Mouse (Mus musculus) frontal cortex, postnatal 36 days (tissue): Measurements from ENCODE around the gene Nrde2.
"Not testable (repeated sequence)": the region's sequence is repeated elsewhere in the genome, so short reads cannot be mapped to it uniquely, and the experiment has no call there.

Source experiments
- DNase-seq, 2 experiments: peaks; one replicate each; pipeline ENCODE4 v3.0.0; 2022; ENCODE audit warnings: low spot score in 2 of 2

Nrde2 gene

DNA sequence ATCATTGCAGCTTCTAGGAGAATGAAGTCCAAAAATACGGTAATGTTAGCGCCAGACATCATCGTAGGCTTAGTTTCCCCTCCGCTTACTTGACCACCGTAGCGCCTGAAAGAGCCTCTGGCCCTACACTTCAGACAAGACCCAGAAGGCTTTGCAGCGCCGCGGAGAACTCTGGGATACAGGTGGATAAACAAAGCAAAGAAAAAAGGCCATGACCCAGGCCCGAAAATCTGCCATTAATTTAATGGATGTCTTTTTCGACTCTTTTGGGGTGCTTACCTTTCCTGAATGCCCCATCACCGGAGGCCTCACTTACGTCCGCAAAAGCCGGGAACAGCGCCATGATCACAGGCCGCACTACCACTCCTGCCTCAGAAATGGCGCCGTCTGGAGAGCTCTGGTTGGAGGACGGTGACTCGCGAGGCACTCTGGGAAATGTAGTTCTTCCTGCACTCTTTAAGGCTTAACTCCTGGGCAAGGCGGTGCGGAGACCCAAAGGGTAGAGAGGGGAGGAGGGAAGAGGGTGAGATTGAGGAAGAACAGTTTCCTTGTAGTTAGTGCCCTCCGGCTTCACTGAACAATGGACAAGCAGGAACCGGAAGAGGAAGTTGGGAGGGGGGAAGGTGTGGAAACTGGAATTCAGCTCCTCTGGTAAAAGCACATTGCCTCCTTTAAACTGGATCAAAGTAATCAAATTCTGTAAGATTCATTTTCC, at the start of gene Nrde2:
TSS of gene Nrde2 (minus strand) at position 393 of the 715 bp plus-strand sequence.
- peak; percentile 92 to 94 for DNase-seq

DNA sequence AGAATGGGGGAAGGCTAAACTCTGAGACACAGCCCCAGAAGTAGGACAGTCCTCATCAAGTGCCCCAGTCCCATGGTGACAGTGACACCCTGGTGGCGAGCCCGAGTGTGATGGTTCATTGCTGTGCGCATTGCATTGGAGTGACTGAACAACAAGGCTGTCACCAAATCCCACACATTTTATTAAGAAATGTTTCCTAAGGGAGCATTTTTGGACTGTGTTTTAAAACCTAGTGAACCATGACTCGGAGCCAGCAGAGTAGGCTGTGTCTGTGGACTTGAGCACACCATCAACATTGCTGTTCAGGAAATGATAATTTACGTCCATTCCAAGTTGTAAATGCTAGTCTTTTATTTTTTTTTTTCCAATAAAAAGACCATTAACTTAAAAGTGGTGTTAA, 47.5 kb upstream of the Nrde2 start:
- peak in 1 of 2 experiments; percentile 24 for DNase-seq

DNA sequence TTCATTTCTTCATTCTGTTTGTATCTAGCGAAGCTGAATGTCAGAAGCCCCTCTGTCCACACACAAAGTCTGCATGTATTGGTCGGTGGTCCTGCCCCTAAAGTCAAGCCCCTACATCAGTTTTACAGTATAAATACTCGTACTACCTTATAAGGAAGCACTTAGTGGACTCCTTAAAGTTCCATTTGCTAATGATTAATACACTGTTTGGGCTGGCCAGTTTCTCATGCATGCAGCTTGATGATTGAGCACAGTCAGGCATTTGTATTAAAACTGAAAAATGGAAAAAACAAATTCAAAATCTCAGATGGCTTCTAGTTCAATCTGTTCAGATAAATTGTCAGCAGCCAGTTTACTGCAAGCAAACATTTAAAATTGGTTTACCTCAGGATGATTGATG, 47.1 kb upstream of the Nrde2 start:
- no peak for DNase-seq

DNA sequence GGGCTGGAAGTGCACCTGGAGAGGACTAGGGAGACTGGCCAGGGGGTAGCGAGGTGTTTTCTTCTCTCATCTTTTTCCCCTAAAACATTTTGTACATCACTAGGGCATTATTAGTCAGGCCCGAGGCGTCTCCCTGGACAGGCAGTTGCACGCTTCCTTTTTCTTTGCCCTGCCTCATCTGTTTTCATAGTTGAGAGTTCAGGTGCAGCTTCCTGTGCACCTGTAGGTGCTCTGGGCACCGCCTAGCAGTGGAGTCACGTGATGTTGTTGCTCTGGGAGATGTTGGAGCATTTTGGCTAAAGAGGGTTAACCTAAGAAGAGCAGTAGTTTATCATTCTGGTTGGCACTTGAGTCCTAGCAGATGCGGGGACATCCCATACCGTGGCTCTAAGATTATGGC, 45.7 kb upstream of the Nrde2 start:
- DNase-seq = no peak

DNA sequence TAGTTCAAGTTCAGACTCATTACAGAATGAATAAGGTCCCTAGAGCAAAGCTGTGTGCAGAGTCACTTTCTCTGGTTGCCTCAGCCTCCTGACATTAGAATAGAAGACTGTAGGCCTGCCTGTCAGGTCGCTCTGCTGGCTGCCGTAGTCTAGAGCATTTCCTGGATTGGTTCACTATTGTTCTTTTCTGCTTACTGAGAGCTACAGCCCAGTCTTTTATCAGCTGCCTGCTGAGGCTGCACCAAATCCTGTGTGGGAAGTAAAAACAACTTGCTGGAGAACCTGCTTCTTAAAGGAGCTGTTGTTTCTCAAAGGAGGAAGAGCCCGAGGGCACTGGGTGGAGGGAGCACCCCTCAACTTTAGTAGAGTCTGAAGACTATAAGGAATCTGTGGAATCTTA, 44.3 kb upstream of the Nrde2 start:
- DNase-seq = no peak

DNA sequence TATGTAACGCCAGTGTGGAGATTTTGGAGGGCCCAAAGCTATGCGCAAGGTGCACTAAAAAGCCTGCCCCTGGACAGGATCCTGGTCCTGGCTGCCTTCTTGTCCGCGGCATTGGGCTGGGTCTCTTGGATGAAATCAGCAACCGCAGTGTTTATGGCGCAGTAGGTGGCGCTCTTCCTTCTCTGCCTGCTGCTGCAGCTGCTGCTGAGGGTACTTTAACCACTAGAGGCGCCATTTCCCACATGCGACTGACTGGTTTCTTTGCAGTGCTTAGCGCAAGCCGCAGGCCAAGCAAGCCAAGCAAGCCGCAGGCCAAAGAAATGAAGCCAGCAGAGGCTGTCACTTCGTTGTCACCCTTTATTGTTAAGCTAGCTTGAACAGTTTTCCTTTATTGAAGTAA, 42.4 kb upstream of the Nrde2 start:
- peak; percentile 93 to 98 for DNase-seq

DNA sequence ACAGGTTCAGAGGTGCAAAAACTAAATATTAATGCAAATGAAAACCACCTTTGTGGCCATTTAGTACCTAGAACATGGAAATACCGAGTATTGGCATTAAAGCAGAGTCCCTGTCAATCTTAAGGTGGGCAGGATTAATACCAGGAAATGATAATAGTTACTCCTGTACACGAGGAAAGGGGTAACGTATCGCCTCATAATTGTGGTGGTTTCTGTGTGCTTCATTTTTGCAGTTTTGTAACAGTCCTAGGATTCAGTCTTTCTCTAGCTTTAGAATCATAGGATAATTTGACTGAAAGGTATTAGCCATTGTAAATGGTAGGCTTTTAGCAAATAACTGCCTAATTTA, 41.9 kb upstream of the Nrde2 start:
- DNase-seq = no peak

DNA sequence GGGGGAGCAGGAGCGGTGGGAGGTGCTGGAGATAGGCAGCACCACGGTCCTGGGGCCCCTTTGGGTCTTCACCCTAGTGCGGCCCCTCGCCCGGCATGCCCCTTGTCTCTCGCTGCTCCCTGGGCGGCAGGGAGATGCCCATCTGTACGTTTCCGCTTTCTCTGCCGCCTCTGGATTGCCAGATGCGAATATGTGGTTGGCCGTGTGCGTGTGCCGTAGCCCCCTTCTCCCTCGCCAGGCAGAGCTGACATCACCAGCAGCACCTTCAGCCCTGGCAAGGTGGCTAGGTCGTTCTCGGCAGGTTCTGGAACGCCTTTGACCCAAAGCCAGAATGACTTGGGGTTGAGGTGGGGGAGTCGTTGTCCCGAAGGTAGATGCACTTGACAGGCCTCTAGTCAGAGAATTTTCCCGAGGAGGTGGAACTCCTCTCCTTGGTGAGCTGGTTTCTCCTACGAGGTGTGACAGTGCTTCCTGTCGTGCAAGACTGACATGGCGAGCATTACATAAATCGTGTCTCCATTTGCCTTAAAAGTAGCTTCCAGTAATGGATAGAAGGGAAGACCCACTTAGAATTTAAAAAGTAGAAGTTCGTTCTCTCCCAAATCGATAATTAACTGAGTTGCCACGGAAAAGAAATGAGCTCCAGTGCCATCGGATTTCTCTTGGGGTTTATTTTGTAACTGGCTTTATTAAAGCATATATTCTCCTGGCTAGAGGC, 41.4 kb upstream of the Nrde2 start:
- DNase-seq = peak; percentile 48 to 73

DNA sequence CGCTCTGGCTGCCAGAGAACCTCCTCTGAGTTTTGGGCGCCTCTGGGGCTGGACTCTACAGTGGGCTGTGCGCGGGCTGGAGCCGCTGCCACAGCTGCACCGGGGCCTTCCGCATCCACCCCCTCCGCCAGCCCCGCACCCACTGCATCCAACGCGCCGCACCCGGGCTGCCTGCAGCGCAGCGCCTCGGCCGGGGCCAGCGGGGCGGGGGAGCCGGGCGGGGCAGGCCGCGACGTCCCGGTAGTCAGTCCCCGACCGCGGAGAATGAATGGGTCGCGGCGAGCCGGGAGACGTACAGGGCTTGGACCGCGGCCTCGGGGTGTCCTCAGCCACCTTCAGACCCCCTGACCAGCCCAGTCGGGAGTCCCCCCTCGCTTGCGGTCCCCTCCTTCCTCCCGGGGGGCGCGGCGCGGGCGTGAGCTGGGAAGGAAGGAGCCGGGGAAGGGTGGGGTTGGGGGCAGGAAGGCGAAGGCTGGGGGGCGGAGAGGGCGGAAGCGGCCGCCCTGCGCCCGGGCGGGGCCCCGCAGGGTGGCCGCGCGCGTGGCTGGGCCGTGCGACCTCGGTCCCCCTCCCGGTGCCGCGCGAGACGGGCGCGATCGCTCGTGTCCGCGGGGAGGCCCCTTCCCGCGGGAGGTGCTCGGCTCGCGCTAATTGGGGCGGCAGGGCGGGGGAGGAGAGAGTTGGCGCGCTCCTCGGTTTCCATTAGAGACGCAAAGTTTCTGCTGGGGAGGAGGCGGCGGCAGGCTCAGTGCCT, 40.6 kb upstream of the Nrde2 start:
- DNase-seq = peak; percentile 45 to 75

DNA sequence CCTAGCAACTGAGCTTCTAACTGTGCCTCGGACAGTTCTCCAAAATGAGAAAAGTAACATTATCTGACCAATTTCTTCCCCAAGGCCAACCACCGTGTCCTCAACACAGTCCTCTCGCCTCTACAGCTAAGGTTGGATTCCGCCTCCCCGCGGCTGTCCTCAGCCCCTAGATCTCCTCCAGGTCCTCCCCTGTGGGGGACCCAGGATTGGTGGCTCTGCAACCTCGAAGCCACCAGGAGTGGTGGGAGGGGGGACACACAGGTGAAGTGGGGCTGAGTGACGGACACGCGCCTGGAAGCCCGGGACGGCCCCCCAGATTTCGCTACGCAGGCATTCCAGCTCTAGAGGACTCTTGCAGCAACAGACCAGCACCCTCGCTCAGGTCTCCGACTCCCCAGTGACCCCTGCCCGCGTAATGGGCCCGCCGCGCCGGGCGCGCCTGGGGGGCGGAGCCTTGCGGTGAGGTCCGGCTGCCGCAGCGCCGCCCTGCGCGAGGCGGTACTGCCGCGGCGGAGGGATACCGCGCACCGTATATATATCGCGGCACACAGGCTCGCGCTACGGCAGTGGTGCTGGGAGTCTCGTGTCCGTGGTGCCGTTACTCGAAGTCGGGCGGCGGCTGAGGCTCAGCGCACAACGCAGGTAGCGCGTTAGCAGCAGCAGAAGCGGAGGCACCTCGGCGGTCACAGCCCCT, 39.7 kb upstream of the Nrde2 start, which contains the start of gene Calm1:
TSS of gene Calm1 (plus strand) at position 469 of the 694 bp plus-strand sequence.
- peak; percentile 93 to 95 for DNase-seq

DNA sequence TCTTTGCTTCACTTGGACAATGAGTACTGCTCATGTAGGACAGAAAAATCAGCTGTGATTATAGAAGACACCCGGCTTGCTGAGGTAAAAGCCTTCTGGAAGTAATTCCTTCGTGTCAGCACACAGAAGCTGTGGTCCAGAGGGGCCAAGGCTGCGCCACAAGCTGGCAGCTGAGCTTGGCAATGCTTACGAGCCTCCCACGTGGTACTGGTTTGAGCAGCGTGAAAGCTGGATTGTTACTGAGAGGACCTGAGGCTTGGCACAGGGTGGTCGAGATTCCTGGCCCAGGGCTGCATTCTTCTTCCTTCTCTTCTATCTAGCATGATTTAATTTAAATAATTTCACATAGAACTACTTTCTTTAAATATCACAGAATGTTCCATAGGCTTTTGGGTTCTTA, 37.3 kb upstream of the Nrde2 start:
- DNase-seq = no peak

DNA sequence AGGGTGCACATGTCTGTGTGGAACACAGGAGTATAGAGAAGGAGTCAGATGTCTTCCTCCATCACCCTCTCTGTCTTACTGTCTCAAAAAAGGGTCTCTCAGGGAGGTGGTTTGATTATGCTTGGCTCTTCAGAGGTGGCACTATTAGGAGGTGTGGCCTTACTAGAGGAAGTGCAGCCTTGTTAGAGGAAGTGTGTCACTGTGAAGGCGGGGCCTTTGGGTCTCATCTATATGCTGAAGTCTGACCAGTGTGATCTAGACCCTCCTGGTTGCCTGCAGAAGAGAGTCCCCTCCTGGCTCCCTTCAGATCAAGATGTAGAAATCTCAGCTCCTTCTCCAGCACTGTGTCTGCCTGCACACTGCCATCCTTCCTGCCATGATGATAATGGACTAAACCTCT, 34.7 kb upstream of the Nrde2 start:
- DNase-seq = no peak

DNA sequence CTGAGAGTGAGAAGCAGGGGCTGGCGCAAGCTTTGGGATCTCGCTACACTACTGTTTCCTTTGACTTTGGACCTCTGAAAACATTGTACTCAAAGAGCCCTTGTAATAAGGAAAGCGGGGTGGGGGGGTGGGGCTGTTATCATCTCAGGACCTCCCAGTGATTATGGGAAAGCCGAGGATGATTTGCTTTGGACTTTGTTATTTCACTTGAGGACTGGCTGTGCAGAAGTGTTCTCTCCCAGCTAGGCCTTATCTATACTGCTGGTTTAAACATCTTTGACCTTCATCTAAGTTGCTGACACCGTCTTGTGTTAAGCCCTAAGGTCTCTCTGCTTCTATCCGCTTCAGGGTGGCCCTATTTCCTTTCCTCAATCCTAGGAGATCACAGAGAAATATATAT, 31.3 kb upstream of the Nrde2 start:
- no peak for DNase-seq

DNA sequence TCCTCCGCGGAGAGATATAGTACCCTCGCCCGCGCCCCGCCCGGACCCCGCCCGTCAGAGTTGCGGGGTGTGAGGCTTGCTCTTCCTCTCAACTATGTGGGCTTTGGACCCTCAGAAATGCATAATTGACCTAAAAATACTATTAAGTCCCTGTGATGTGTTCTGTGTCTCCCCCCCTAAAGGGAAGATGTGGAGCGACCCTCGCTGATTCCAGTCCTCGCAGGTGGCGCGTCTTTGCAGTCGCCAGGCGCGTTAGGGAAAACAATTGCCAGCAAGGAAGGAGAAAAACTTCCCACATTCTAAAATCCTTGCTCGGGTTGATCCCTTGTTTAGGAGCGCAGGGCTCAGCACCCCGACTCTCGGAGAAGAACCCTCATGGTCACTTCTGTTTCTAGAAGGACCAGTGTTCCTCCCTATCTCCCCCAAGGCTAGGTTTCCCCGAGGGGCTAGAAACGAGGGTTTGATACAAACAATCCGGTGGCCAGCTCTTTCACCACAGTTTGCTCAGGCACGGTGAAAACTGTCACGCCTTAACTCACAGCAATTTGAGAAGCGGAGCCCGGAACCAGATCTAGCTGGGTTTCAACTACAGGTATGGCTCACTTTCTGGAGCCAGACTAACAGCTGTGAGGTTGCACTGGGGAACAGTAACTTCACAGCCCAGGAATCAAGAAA, 28.4 kb upstream of the Nrde2 start:
- peak; percentile 34 to 37 for DNase-seq

DNA sequence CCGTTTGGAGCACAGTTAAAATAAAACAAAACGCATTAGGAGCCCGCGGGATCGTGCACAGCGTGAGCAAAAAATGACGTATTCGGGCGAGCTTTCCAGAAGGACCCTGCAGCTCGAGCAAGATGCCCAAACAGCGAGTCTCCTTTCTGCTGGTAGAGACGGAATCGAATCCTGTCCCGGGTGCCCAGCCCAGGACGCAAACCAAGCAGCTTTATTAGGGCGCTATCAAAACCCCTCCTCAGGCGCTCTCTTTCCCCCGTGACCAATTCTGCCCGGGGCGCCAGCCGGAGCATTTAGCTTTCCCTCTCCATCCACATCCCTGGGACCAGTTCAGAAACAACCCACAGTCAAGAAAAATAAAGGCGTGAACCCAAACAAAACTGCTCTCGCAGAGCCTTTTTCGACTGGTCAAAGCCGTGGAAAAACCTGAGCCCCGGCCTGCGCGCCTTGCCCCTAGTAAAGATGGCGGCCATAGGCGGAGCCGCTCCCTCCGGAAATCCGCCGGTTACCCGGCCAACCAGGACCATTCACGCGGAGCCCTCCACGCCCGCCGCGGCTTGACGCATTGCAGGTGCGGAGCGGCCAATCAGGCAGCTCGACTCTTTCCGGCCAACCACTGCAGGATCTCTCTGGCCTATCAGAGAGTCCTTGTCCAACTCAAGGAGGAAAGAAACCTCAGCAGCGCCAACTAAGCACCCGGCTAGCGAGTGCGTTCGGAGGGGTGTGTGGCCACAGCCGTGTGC, 27.7 kb upstream of the Nrde2 start:
- DNase-seq = peak; percentile 100

DNA sequence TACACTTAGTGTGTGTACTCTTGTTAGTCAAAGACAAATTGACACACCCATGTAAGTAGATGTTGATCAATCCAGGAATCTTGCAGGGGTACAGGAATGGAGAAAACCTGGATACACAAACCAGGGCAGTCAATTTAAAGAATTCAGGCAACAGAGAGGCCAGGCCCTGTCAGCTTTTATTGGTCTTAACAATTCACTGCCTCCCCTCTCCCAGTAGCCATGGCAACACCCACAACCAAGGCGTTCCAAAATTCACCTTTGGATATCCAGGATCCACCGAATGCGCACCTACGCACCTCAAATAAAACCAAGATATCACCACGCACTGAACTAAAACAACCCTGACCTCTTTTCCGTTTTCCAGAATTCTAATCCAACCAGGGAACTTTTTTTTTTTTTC, 26.9 kb upstream of the Nrde2 start:
- DNase-seq = peak; percentile 40 to 65

DNA sequence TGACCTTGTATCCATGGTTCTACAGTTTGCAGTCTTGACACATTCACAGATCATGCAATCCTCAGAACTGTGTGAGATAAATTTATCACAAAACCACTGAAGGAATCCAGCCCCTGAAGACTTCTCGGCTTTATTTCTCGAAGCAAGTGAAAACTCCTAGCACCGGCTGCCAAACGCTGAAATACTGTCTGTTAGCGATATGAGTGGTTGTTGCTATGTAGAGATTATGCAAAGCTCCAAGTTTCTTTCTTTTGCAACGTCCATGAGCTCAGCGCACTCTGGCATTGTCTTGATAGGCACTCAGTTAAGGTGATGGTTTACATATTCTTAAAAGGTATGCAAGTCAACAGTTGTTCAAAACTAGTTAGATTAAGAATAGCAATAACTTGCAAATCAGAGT, 26.4 kb upstream of the Nrde2 start:
- peak; percentile 36 to 71 for DNase-seq

DNA sequence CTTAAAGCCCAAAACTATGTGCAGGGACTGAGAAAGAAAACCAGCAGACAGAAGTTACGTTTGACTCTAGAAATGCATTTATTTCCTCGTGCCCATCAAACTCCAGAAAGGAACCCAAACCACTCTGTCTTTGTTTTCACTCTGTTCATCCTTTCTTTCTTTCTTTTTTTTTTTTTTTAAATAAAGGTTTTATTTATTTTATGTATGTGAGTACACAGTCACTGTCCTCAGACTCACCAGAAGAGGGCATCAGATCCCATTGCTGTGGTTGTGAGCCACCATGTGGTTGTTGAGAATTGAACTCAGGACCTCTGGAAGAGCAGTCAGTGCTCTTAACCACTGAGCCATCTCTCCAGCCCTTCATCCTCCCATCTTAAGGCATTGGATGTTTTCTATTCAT, 25.5 kb upstream of the Nrde2 start:
- not testable (repeated sequence) for DNase-seq

DNA sequence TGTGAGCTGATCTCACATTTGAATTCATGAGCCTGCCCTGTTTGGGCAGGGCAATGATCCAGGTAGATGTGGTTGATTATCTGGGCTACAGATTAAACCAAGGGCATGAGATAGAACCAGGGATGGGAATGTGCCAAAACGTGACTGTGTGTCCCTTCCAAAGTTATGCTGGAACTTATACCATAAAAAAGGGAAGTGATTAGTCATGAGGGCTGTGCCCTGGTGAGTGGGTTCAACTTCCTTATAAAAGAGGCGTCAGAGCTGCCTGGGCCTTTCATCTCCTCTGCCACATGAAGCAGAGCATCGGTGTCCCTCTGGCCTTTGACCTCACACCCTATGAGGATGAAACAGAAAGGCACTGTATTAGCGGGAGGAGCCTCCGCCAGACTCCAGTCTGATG, 24.5 kb upstream of the Nrde2 start:
- no peak for DNase-seq

DNA sequence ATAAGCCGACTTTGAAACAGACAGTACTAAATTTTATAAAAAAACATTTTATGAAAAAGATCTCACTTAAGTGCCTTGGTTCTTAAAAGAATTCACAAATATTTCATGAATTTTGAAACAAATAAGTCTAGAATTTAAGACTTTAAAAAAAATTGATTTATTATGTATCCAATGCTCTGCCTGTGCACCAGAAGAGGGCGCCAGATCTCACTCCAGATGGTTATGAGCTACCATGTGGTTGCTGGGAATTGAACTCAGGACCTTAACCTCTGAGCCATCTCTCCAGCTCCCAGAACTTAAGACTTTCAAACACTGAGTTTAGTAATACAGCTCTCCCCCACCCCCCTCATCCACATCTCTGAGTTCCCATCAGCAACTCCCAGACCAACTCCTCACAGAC, 23.2 kb upstream of the Nrde2 start:
- no peak for DNase-seq

DNA sequence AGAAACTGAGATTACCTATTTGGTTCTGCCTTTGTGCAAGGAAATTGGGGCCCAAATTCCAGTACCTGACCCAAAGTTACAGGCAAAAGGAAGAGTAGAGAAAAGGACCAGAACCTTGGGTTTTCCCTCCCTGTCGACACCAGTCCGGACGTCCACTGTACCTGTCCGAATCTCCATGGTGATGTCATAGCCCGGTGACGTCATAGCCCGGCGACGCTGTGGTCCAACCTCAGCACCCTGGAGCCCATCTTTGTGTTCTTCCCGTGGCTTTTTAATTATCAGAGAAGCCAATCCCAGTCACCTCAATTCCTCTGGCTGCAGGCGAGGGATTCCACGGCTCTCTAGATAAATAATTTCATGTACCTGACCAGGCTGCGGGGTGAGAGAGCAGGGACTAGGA, 21.3 kb upstream of the Nrde2 start:
- no peak for DNase-seq
